Mouse (Mus musculus) kidney, embryonic 16.5 days (tissue): Measurements from ENCODE around the gene Capn7. TPM values are rescaled to one million over a fixed set of nuclear protein-coding genes. Genes with fewer than 3 reads are reported as not detected.
A peak's percentile ranks its signal among the peaks of the same experiment; 100 is the strongest.

Experiments
- ATAC-seq: fragments of 200-750 bp; cut with Nextera tagmentation; 2 replicates; pipeline ENCODE4 v1.8.0; 2017; ENCODE audit warnings: moderate TSS enrichment; ENCODE audit not compliant: low FRiP score, low TSS enrichment
- H3K27ac ChIP-seq: fragments of 300-500 bp; sonication (generic); 2 replicates; pipeline ENCODE4 v1.5.1; 2014; ENCODE audit warnings: low read length
- H3K27me3 ChIP-seq: fragments of 300-500 bp; sonication (generic); 2 replicates; pipeline ENCODE4 v1.6.1; 2014; ENCODE audit warnings: low read length, control low read depth, mixed read lengths; ENCODE audit not compliant: insufficient read depth
- H3K36me3 ChIP-seq: fragments of 300-500 bp; sonication (generic); 2 replicates; pipeline ENCODE4 v1.6.1; 2014; ENCODE audit warnings: low read length, control low read depth, mixed read lengths; ENCODE audit not compliant: insufficient read depth
- H3K4me1 ChIP-seq: fragments of 300-500 bp; sonication (generic); 2 replicates; pipeline ENCODE4 v1.6.1; 2014; ENCODE audit warnings: low read length, control low read depth, mixed read lengths; ENCODE audit not compliant: insufficient read depth
- H3K4me2 ChIP-seq: fragments of 300-500 bp; sonication (generic); replicated peaks from 2 replicates; pipeline ENCODE4 v1.6.1; 2014; ENCODE audit warnings: low read depth, low read length
- H3K4me3 ChIP-seq: fragments of 300-500 bp; sonication (generic); 2 replicates; pipeline ENCODE4 v1.5.1; 2014; ENCODE audit warnings: mild to moderate bottlenecking, low read length
- H3K9ac ChIP-seq: fragments of 300-500 bp; sonication (generic); replicated peaks from 2 replicates; pipeline ENCODE4 v1.6.1; 2014; ENCODE audit warnings: low read length
- H3K9me3 ChIP-seq: fragments of 300-500 bp; sonication (generic); 2 replicates; pipeline ENCODE4 v1.6.1; 2016; ENCODE audit warnings: low read length, control low read depth
- WGBS: fragments of 180-500 bp; shearing (Covaris S2); extraction: QIAGEN DNeasy Blood & Tissue Kit; methylation state at CpG from one replicate; pipeline ENCODE4 v1.1.7; 2014; 5-methylcytosine and 5-hydroxymethylcytosine counted together
- polyA plus RNA-seq: library from polyadenylated mRNA; unstranded; fragments of >200 nt; fragmentation: Nextera tagmentation; extraction: Ambion mirVana; gene quantifications from 2 replicates; pipeline ENCODE4 v1.2.1, GENCODE M21; 2015

The Capn7 gene
- polyA plus RNA-seq, 1 experiment from 2014 or later: 48.8 TPM

- 80% methylated on average over 11 of the region's 11 CpGs for WGBS
- Histone ChIP-seq H3K4me1 (peaks cover 28% of the 10 kb centered on the region), H3K27ac (no peak overlapping the region), H3K9me3 (no peaks in the 10 kb centered on the region), H3K4me2 (no peak overlapping the region), H3K36me3 (peaks cover 5% of the 10 kb centered on the region; the same call in 1 of the 2 replicates), H3K27me3 (no peaks in the 10 kb centered on the region), H3K9ac (no peak overlapping the region), H3K4me3 (no peak overlapping the region)
- ATAC-seq: no peak
Observed at GRCm38 (mm10) chr14:31383470-31384050, 47.1 kb downstream of the Capn7 start.

GRCm38 (mm10) chr14:31384366-31385323 lies 48.2 kb downstream of the Capn7 start:
- Histone ChIP-seq H3K36me3 (peaks cover 5% of the 10 kb centered on the region; the same call in 1 of the 2 replicates), H3K9me3 (no peaks in the 10 kb centered on the region), H3K9ac (peak overlapping the region; percentile 13; the same call in 1 of the 2 replicates), H3K27me3 (no peaks in the 10 kb centered on the region), H3K4me2 (no peak overlapping the region), H3K4me3 (no peak overlapping the region), H3K27ac (peak overlapping the region; percentile 86), H3K4me1 (peaks cover 28% of the 10 kb centered on the region)
- WGBS: 64% methylated on average over 13 of the region's 13 CpGs
- peak; percentile 24; the same call in 1 of the 2 replicates for ATAC-seq

- H3K4me2 ChIP-seq: no peak overlapping the region
- ATAC-seq: no peak
- H3K27me3 ChIP-seq: no peaks in the 10 kb centered on the region
- H3K4me3 ChIP-seq: no peak overlapping the region
- peak overlapping the region; percentile 86 for H3K27ac ChIP-seq
- peaks cover 28% of the 10 kb centered on the region for H3K4me1 ChIP-seq
- H3K9me3 ChIP-seq: no peaks in the 10 kb centered on the region
- 0 out of 2 replicates have a peak overlapping the region, but pooled peaks have one; percentile 4 for H3K9ac ChIP-seq
- 81% methylated on average over 5 of the region's 5 CpGs for WGBS
- H3K36me3 ChIP-seq: peaks cover 5% of the 10 kb centered on the region; the same call in 1 of the 2 replicates
Observed at GRCm38 (mm10) chr14:31385406-31385805, 49.0 kb downstream of the Capn7 start.

GRCm38 (mm10) chr14:31385977-31386697 lies 49.7 kb downstream of the Capn7 start:
- ATAC-seq: peak; percentile 89
- Histone ChIP-seq H3K9me3 (no peaks in the 10 kb centered on the region), H3K4me3 (no peak overlapping the region), H3K9ac (0 out of 2 replicates have a peak overlapping the region, but pooled peaks have one; percentile 4), H3K36me3 (peaks cover 5% of the 10 kb centered on the region; the same call in 1 of the 2 replicates), H3K4me1 (peaks cover 28% of the 10 kb centered on the region), H3K27me3 (no peaks in the 10 kb centered on the region), H3K27ac (peak overlapping the region; percentile 86), H3K4me2 (no peak overlapping the region)
- WGBS: 26% methylated on average over 13 of the region's 13 CpGs

GRCm38 (mm10) chr14:31387301-31387981 lies 51.0 kb downstream of the Capn7 start:
- H3K4me2 ChIP-seq: no peak overlapping the region
- peaks cover 5% of the 10 kb centered on the region; the same call in 1 of the 2 replicates for H3K36me3 ChIP-seq
- WGBS: 70% methylated on average over 11 of the region's 11 CpGs
- no peak overlapping the region for H3K27ac ChIP-seq
- H3K9me3 ChIP-seq: no peaks in the 10 kb centered on the region
- ATAC-seq: no peak
- H3K4me3 ChIP-seq: no peak overlapping the region
- H3K27me3 ChIP-seq: no peaks in the 10 kb centered on the region
- H3K9ac ChIP-seq: no peak overlapping the region
- peaks cover 28% of the 10 kb centered on the region for H3K4me1 ChIP-seq

GRCm38 (mm10) chr14:31388086-31388872 lies 51.8 kb downstream of the Capn7 start:
- WGBS: 70% methylated on average over 13 of the region's 13 CpGs
- no peaks in the 10 kb centered on the region for H3K27me3 ChIP-seq
- H3K36me3 ChIP-seq: peaks cover 5% of the 10 kb centered on the region; the same call in 1 of the 2 replicates
- H3K27ac ChIP-seq: no peak overlapping the region
- H3K4me1 ChIP-seq: peaks cover 29% of the 10 kb centered on the region
- H3K9ac ChIP-seq: no peak overlapping the region
- no peak overlapping the region for H3K4me2 ChIP-seq
- H3K4me3 ChIP-seq: no peak overlapping the region
- H3K9me3 ChIP-seq: no peaks in the 10 kb centered on the region
- no peak for ATAC-seq

GRCm38 (mm10) chr14:31389421-31390147 lies 53.1 kb downstream of the Capn7 start:
- Histone ChIP-seq H3K9me3 (no peaks in the 10 kb centered on the region), H3K36me3 (no peaks in the 10 kb centered on the region), H3K4me3 (no peak overlapping the region), H3K27ac (no peak overlapping the region), H3K9ac (no peak overlapping the region), H3K27me3 (no peaks in the 10 kb centered on the region), H3K4me2 (no peak overlapping the region), H3K4me1 (peaks cover 33% of the 10 kb centered on the region)
- 93% methylated on average over 8 of the region's 8 CpGs for WGBS
- ATAC-seq: no peak

GRCm38 (mm10) chr14:31392300-31392699 lies 55.9 kb downstream of the Capn7 start:
- ATAC-seq: no peak
- no peak overlapping the region for H3K4me2 ChIP-seq
- H3K4me1 ChIP-seq: peaks cover 16% of the 10 kb centered on the region
- H3K9me3 ChIP-seq: peaks cover 7% of the 10 kb centered on the region; the same call in 1 of the 2 replicates
- no peak overlapping the region for H3K27ac ChIP-seq
- H3K9ac ChIP-seq: no peak overlapping the region
- H3K36me3 ChIP-seq: peaks cover 7% of the 10 kb centered on the region; the same call in 1 of the 2 replicates
- WGBS: 89% methylated on average over 5 of the region's 5 CpGs
- no peaks in the 10 kb centered on the region for H3K27me3 ChIP-seq
- no peak overlapping the region for H3K4me3 ChIP-seq
